Mouse (Mus musculus) liver, embryonic 15.5 days (tissue): Measurements from ENCODE around the gene Prf1. TPM values are rescaled to one million over a fixed set of nuclear protein-coding genes. Genes with fewer than 3 reads are reported as not detected.

Source experiments
- ATAC-seq: fragments of 200-750 bp; cut with Nextera tagmentation; 2 replicates; pipeline ENCODE4 v1.8.0; 2017; ENCODE audit warnings: moderate number of reproducible peaks, mild to moderate bottlenecking, moderate library complexity; ENCODE audit not compliant: insufficient read depth
- H3K27ac ChIP-seq: fragments of 300-500 bp; sonication (generic); replicated peaks from 2 replicates; pipeline ENCODE4 v1.5.1; 2015; ENCODE audit warnings: mild to moderate bottlenecking, inconsistent platforms
- H3K27me3 ChIP-seq: fragments of 300-500 bp; sonication (generic); 2 replicates; pipeline ENCODE4 v1.6.1; 2015; ENCODE audit warnings: mild to moderate bottlenecking, inconsistent platforms
- H3K36me3 ChIP-seq: fragments of 300-500 bp; sonication (generic); replicated peaks from 2 replicates; pipeline ENCODE4 v1.6.1; 2015; ENCODE audit warnings: moderate library complexity, mild to moderate bottlenecking, inconsistent platforms
- H3K4me1 ChIP-seq: fragments of 300-500 bp; sonication (generic); replicated peaks from 2 replicates; pipeline ENCODE4 v1.6.1; 2015; ENCODE audit warnings: inconsistent platforms
- H3K4me2 ChIP-seq: fragments of 300-500 bp; sonication (generic); 2 replicates; pipeline ENCODE4 v1.6.1; 2015; ENCODE audit warnings: moderate library complexity, mild to moderate bottlenecking, inconsistent platforms
- H3K4me3 ChIP-seq: fragments of 300-500 bp; sonication (generic); replicated peaks from 2 replicates; pipeline ENCODE4 v1.5.1; 2015; ENCODE audit warnings: mild to moderate bottlenecking, inconsistent platforms
- H3K9ac ChIP-seq: fragments of 300-500 bp; sonication (generic); 2 replicates; pipeline ENCODE4 v1.6.1; 2015; ENCODE audit warnings: moderate library complexity, mild to moderate bottlenecking, inconsistent platforms
- H3K9me3 ChIP-seq: fragments of 300-500 bp; sonication (generic); replicated peaks from 2 replicates; pipeline ENCODE4 v1.6.1; 2016; ENCODE audit warnings: inconsistent platforms
- WGBS: fragments of 180-500 bp; shearing (Covaris S2); methylation state at CpG from one replicate; pipeline ENCODE4 v1.1.7; 2015; ENCODE audit warnings: mixed read lengths; ENCODE audit not compliant: insufficient replicate concordance; 5-methylcytosine and 5-hydroxymethylcytosine counted together
- polyA plus RNA-seq: library from polyadenylated mRNA; unstranded; fragments of >200 nt; fragmentation: Nextera tagmentation; extraction: Ambion mirVana; gene quantifications from 2 replicates; pipeline ENCODE4 v1.2.1, GENCODE M21; 2015

The Prf1 gene
- polyA plus RNA-seq, 1 experiment from 2014 or later = 0.05 TPM

DNA sequence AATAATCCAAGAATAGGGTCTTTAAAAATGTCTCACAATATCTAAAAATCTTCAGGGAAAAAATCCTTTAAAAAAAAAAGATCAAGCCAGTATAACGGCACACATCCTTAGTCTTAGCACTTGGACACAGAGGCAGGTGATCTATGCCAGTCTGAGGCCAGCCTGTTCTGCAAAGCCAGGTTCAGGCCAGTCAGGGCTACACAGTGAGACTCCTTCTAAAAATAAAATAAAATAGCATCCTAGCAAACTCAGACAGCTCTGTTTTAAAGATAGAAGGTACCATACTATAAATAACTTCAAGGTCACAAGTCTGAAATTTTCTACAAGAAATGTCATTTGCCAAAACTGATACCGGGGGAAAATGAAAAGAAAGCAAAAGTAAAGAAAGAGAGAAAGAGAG lies 7.6 kb upstream of the Prf1 start:
- 61% methylated on average over 2 of the region's 2 CpGs for WGBS
- H3K36me3 ChIP-seq = no peaks in the 10 kb centered on the region
- no peak for ATAC-seq
- H3K9me3 ChIP-seq = no peaks in the 10 kb centered on the region
- no peak overlapping the region for H3K4me2 ChIP-seq
- peaks cover 3% of the 10 kb centered on the region; the same call in 1 of the 2 replicates for H3K4me1 ChIP-seq
- no peak overlapping the region for H3K9ac ChIP-seq
- no peaks in the 10 kb centered on the region for H3K27me3 ChIP-seq
- H3K4me3 ChIP-seq = no peak overlapping the region
- no peak overlapping the region for H3K27ac ChIP-seq

DNA sequence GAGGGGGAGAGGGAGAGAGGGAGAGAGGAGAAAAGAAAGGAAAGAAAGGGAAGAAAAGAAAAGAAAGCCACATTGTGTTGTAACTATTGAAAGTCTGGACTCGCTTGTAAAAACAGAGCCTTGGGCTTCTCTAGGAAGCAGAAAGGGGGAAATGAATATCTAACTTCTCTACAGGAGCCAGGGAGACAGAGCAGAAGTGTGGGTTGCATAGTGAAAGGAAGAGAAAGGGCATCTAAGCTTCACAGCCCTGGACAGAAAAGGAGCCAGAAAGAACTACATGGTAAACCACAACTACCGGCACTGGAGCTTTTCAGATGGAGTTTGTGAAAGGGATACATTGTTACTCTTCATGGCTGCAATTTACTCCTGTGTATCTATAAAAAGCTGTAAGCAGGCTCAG lies 7.2 kb upstream of the Prf1 start:
- WGBS = 21% methylated on average over 2 of the region's 2 CpGs
- Histone ChIP-seq H3K9me3 (no peaks in the 10 kb centered on the region), H3K36me3 (no peaks in the 10 kb centered on the region), H3K4me3 (no peak overlapping the region), H3K9ac (no peak overlapping the region), H3K27me3 (no peaks in the 10 kb centered on the region), H3K4me2 (no peak overlapping the region), H3K27ac (no peak overlapping the region), H3K4me1 (peaks cover 3% of the 10 kb centered on the region; the same call in 1 of the 2 replicates)
- no peak for ATAC-seq

DNA sequence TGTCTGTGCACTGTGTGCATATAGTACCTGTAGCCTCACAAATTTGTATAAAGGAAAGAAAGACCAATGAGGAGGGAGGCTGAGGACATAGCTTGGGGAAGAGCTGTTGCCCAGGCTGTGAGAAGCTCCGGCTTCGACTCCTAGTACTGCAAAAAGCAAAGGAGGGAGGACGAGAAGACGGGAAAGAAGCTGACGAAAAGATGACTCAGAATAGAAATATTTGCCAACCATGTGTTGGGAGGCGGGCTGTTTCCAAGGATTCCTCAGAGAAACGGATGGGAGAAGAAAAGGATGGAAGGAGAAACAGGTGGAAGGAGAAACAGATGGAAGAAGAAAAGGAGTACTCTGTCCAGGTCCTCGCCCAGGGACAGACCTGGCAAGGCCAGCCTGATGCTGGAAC lies 3.4 kb upstream of the Prf1 start:
- no peaks in the 10 kb centered on the region for H3K36me3 ChIP-seq
- H3K27me3 ChIP-seq = no peaks in the 10 kb centered on the region
- H3K9ac ChIP-seq = no peak overlapping the region
- no peaks in the 10 kb centered on the region for H3K4me1 ChIP-seq
- H3K9me3 ChIP-seq = no peaks in the 10 kb centered on the region
- no peak overlapping the region for H3K4me3 ChIP-seq
- no peak overlapping the region for H3K4me2 ChIP-seq
- no peak for ATAC-seq
- H3K27ac ChIP-seq = no peak overlapping the region
- WGBS = 55% methylated on average over 8 of the region's 8 CpGs

DNA sequence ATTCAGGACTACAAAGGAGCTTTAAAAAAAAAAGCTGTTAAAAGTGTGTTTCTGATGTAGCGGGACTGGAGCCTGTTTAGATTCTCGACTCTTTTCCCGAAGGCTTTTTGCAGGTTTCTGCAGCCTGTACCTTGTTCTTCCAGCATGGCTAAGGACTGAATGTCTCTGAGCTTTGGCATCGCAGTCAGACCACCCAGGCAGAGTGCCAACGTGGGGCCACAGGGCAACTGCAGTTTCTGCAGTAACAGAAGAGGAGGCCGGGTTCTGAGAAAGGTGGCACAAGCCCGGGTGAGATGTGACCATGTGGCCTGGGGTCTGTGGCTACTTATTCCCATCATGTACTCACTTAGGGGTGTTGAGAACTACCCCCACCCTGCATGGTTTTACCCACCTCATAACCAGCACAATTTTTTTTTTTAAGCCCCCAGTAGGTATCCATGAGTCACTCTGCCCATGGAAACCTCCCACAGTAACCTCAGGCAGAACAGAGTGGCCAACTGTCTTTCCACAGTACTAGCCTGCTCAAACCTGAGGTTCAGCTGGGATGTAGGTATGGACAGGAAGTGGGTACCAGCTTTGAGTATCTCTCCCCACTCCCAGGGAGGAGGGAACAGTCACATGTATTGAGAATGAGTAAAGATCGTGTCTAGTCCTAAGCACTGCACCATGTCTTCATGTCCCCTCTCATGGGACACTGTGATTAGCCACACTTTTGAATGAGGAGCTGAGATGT lies 754 bp upstream of the Prf1 start:
- H3K36me3 ChIP-seq = no peaks in the 10 kb centered on the region
- H3K4me2 ChIP-seq = no peak overlapping the region
- ATAC-seq = no peak
- H3K27me3 ChIP-seq = no peaks in the 10 kb centered on the region
- no peak overlapping the region for H3K4me3 ChIP-seq
- H3K27ac ChIP-seq = no peak overlapping the region
- 63% methylated on average over 8 of the region's 8 CpGs for WGBS
- H3K9me3 ChIP-seq = no peaks in the 10 kb centered on the region
- H3K9ac ChIP-seq = no peak overlapping the region
- no peaks in the 10 kb centered on the region for H3K4me1 ChIP-seq

DNA sequence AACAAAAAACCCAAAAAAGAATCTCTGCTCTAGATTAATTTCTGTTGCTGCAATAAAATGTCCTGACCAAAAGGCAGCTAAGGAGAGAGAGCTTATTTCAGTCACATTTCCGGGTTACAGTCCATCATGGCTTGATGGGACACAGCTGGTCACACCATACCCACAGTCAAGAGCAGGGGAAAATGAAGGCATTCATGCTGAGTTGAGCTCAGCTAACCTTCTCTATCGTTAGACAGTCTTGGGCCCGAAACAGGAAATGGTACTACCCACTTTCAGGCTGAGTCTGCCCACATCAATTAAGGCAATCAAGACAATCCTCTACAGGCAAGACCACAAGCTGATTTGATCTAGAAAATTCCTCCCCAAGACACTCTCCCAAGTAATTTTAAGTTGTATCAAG lies 3.4 kb downstream of the Prf1 start:
- Histone ChIP-seq H3K4me3 (no peak overlapping the region), H3K36me3 (no peaks in the 10 kb centered on the region), H3K9me3 (no peaks in the 10 kb centered on the region), H3K9ac (no peak overlapping the region), H3K27me3 (no peaks in the 10 kb centered on the region), H3K27ac (no peak overlapping the region), H3K4me1 (no peaks in the 10 kb centered on the region), H3K4me2 (no peak overlapping the region)
- WGBS = 31% methylated on average over 3 of the region's 3 CpGs
- ATAC-seq = no peak

DNA sequence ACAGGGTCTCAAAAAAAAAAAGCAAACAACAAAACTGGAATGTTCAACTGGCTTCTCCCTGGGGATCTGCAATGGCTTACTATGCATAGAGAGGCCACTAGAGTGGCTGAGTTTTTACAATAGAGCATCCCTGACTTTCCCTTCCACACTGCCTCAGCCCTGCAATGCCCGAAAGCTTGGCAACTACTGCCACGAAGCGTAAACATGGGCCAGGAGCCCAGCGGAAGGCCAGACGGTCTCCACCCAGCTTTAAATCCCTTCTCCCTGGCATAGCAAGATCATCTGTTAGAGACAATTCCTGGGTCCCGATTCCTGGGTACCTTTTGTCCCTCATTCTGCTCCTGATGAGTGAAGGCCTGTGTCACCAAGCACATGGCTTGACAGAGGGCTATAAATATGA lies 6.4 kb downstream of the Prf1 start:
- H3K4me3 ChIP-seq = no peak overlapping the region
- H3K27ac ChIP-seq = no peak overlapping the region
- WGBS = 79% methylated on average over 6 of the region's 6 CpGs
- no peak for ATAC-seq
- H3K9me3 ChIP-seq = no peaks in the 10 kb centered on the region
- no peak overlapping the region for H3K9ac ChIP-seq
- H3K4me1 ChIP-seq = no peaks in the 10 kb centered on the region
- H3K4me2 ChIP-seq = no peak overlapping the region
- no peaks in the 10 kb centered on the region for H3K36me3 ChIP-seq
- no peaks in the 10 kb centered on the region for H3K27me3 ChIP-seq

DNA sequence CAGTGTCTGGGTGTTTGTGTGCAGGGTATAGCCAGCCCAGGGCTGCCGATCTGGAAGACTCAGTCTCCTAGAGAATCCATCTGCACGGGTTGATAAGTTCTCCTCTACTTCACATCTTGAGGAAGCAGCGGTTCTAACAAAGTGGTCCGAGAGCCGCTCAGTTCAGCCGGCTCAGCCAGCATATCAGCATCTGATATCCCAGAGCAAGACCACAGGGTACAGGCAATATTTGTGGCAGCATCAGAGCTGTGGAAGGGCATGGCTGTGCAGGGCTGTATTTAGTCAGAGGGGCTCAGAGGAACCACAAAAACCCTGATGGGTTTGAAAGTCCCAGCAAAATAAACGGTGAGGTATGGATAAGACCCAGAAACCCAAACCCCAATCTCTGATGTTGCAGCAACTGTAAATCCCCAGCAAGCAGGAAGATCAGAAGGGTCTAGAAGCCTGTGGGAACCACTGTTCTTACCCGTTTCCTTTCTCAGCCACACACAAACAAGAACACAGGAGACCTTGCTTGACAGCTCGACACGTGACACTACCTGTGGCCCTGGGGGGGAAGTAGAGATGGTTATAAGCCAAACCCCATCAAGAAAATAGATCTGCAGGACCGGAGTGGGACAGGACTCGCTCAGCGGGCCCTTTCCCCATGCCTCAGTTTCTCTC lies 8.4 kb downstream of the Prf1 start:
- no peak overlapping the region for H3K27ac ChIP-seq
- H3K36me3 ChIP-seq = no peaks in the 10 kb centered on the region
- no peak for ATAC-seq
- no peak overlapping the region for H3K4me3 ChIP-seq
- H3K9ac ChIP-seq = no peak overlapping the region
- no peaks in the 10 kb centered on the region for H3K9me3 ChIP-seq
- H3K27me3 ChIP-seq = no peaks in the 10 kb centered on the region
- 37% methylated on average over 13 of the region's 13 CpGs for WGBS
- H3K4me1 ChIP-seq = no peaks in the 10 kb centered on the region
- no peak overlapping the region for H3K4me2 ChIP-seq

DNA sequence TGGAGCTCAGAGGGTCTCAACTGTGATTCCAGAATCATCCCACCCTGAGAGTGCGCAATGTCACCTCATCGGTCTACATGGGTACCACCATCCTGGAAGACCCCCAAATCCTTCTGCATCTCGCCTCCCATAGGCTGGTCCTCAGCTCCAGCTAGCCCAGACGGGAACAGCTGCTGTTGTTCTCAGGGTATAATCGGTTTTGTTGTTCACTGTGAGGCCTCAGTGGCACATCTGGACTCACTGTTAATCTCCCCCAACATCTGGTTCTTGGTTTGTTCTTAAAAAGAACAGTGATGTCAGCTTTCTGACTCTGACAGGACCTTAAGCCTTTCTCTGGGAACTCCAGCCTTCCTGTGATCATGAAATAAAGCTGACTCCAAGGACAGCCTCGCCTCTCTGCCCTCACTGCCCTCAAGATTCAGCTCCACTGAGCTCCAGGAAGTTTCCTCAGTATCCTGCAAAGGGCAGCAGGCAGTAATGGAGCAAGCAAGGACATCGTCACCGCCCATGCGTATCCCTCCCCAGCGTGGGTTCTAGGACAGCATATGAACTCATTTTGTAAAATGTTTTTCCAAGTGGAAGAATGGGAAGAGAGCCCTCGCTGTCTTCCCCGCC lies 11.2 kb downstream of the Prf1 start:
- WGBS = 54% methylated on average over 12 of the region's 12 CpGs

DNA sequence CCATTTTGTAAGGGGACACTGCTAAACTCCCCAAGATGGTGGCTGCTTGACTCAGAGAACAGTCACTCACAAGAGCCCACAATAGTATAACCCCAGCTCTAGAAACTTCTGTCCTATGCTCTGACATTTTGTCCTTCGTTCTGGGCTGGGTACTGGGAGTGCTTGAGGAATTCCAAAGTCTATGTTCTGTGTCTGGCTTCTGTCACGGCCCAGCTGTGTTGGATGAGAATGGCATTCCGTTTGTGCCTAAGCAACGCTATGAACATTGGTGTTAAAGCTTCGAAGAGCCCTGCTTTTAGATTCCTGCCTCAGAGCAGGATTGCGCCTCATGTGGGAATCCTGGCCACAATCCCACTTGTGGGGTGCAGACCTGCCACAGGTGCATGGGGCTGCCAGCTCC lies 14.5 kb downstream of the Prf1 start:
- Histone ChIP-seq H3K36me3 (no peaks in the 10 kb centered on the region), H3K9me3 (no peaks in the 10 kb centered on the region), H3K4me3 (no peak overlapping the region), H3K4me2 (no peak overlapping the region), H3K4me1 (peaks cover 10% of the 10 kb centered on the region; the same call in 1 of the 2 replicates), H3K27me3 (no peaks in the 10 kb centered on the region), H3K27ac (peak overlapping the region; percentile 29; the same call in 1 of the 2 replicates), H3K9ac (no peak overlapping the region)
- ATAC-seq = no peak
- WGBS = 61% methylated on average over 6 of the region's 6 CpGs

More for the DNA sequence above, 11.2 kb downstream of the Prf1 start:
- Histone ChIP-seq H3K9me3 (no peaks in the 10 kb centered on the region), H3K4me2 (no peak overlapping the region), H3K4me1 (peaks cover 10% of the 10 kb centered on the region; the same call in 1 of the 2 replicates), H3K9ac (no peak overlapping the region), H3K27ac (no peak overlapping the region), H3K27me3 (no peaks in the 10 kb centered on the region), H3K4me3 (no peak overlapping the region), H3K36me3 (no peaks in the 10 kb centered on the region)
- ATAC-seq = no peak

DNA sequence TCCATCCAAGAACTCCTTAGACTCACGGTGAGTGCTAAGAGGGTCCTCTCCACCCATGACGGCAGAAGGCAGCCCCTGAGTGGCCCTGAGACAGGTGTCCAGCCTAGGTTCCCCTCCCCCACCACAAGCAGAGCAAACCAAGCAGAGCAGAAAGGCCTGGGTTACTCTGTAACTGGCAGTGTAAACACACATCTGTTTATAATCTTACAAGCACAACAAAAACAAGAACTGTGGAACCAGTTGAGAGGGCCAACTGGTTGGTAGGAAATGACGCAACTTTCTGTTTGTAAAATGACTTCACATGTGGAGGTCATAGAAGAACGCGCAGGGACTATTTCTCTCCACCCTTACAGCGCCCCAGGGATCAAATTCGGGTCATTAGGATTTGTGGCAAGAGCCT lies 15.1 kb downstream of the Prf1 start:
- no peaks in the 10 kb centered on the region for H3K9me3 ChIP-seq
- H3K9ac ChIP-seq = no peak overlapping the region
- no peak overlapping the region for H3K4me3 ChIP-seq
- no peak overlapping the region for H3K4me2 ChIP-seq
- WGBS = 26% methylated on average over 7 of the region's 7 CpGs
- peak; percentile 84 for ATAC-seq
- peak overlapping the region; percentile 48; the same call in 1 of the 2 replicates for H3K27ac ChIP-seq
- H3K36me3 ChIP-seq = no peaks in the 10 kb centered on the region
- peaks cover 10% of the 10 kb centered on the region; the same call in 1 of the 2 replicates for H3K4me1 ChIP-seq
- no peaks in the 10 kb centered on the region for H3K27me3 ChIP-seq

DNA sequence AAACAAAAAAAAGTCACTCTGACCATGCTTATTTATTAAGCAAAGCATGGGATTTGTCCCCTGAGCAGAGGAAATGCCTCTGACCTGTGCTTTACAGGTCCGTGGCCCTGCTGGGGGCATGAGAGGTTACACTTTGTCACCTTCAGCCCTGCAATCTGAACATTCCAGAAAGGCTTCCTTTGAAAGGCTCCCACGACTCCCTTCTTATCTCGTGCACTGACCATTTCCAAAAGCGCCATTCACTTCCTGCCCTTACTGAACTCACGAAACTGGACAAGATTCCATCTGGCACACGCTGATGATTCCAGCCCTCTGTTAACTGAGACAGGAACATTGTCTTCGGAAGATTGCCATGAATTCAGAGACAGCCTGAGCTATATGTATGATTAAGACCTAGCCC lies 16.1 kb downstream of the Prf1 start:
- Histone ChIP-seq H3K9ac (no peak overlapping the region), H3K9me3 (no peaks in the 10 kb centered on the region), H3K4me1 (peaks cover 10% of the 10 kb centered on the region; the same call in 1 of the 2 replicates), H3K4me2 (no peak overlapping the region), H3K36me3 (no peaks in the 10 kb centered on the region), H3K27ac (no peak overlapping the region), H3K27me3 (no peaks in the 10 kb centered on the region), H3K4me3 (no peak overlapping the region)
- WGBS = 29% methylated on average over 7 of the region's 7 CpGs
- no peak for ATAC-seq
